Mouse (Mus musculus) c-Kit-negative CD71-positive TER-119-positive erythroid progenitor cells, embryonic 14.5 days (primary cell): ENCODE measurements around the gene Hacd4.

Experiments used
- DNase-seq: peaks from one replicate; pipeline ENCODE4 v3.0.0-alpha.2; 2013; ENCODE audit warnings: low read depth, low spot score

Hacd4 gene

DNA sequence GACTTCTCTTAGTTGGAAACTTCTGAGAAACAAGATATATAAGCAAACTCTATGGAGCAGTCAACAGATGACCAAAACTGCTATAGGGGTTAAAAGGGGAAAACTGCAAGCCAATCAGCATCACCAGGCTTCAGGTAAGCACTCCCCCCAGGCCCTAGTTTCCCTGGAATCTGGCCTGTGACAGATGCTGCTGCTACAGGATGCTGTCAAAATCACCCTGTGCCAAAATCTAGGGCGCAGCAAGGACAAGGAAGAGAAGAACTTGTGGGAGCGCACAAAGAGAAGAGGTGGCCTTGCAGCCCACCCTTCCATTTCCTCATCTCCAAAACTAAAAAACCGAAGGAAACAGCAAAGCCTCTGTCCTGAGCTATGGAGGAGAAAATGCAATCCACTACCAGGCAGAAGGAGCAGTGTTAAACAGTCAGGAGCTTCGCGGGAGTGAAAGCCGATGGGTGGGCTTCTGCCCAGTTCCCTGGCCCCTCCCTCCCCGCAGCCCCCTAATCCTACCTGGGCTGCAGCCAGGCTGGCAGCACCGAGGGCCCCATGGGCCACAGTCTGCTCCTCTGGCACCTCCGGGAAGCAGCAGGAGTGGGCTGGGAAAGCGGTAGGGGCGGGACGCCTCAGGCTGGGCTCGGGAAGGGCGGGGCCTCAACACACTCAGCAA lies at the start of gene Hacd4:
Gene Hacd4, minus strand, starts transcription at position 603 of the 664 bp plus-strand sequence.
- DNase-seq = no peak

- no peak for DNase-seq
Observed at GRCm38 (mm10) chr4:88488107-88488506, 49.4 kb upstream of the Hacd4 start.

DNA sequence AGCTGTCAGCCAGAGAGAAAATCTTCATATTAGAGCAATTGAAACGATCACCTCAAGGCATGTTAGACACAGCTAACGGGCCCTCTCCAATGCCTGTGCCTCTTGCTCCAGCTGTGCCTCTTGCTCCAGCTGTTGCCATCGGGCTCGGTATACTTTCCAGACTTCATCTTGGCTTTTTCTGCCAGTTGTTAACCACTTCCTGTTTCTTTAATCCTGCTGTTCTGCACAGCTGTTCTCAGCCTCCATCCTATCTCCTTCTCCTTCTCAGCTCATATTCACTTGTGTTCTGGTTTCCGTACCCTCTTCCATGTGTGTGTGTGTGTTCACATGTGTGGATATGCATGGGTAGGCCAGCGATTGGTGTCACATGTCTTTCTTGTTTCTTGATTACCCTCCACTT lies 41.4 kb upstream of the Hacd4 start:
- no peak for DNase-seq

GRCm38 (mm10) chr4:88478809-88479186 lies 40.1 kb upstream of the Hacd4 start:
- no peak for DNase-seq

DNA sequence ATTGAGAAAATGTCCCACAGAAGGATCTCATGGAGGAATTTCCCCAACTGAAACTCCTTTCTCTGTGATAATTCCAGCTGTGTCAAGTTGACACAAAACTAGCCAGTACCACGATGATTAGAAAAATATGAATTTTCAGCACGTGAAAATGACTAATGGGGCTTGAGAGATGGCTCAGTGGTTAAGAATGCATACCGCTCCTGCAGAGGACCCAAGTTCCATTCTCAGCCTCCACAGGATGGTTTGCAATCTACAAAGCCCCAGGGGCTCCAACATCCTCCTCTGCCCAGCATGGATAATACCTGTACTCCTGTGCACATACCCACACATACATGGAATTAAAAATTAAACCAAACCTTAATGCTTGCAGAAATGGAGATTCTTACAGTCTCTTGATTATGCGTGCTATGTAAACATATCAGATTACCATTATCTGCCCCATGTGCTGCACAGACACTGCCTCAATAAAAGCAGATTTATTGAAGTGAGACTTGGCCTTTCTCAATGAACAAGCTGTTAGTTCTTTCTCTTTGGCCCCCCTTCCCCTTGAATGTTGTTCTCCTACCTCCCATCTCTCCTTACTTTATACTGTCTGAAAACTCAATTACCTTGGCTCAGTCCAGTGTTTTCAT lies 39.6 kb upstream of the Hacd4 start:
- DNase-seq = no peak

DNA sequence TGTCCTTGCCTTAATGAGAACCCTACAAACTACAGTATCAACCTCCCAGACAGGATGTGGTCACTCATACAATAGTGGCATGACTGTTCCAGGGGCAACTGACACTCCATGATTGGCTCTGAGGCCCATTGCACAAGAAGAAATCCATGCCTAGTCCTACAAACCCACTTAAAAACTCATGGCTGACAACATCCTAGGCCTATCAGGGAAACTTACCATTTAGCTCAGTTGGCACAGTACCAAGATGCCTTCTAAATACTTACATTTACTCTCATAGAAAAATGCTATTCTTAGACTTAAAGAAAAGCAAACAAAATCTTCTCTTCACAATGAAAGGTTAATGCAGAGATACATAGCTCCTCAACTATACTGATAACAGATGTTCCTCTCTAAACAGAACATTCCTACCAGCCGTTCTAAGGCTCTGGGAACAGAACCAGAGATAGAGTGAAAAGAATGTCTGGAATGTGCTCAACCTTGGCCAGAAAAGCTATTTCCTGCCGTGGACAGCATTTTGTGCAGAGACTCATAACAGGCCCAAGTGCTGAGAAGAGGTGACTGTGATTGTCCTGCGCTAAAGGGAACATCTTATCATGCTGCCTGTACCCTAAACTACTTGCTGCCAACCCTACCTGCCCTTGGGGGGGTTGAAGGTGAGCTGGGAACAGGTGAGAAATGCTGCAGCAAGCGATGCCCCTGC lies 37.9 kb upstream of the Hacd4 start:
- DNase-seq = no peak

- DNase-seq = no peak
Observed at GRCm38 (mm10) chr4:88476084-88476483, 37.4 kb upstream of the Hacd4 start.

DNA sequence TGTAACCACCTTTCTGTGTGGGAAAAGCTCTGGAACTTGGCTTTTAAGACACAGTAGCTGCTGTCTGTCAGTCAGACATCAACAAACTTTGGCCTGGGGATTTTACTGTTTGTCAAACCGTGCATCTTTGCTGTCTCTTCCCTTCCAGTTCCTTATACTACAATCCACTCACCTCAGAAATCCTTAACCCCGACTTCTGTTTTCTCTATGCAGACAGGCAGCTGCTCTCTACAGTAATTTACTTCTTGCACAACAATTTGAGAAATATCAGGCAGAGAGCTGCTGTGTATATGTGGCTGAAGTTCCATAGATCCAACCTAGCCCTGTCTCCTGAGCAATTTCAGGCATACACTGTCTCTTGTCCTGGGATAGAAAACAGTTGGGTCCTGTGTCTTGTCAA lies 32.8 kb upstream of the Hacd4 start:
- DNase-seq = no peak

DNA sequence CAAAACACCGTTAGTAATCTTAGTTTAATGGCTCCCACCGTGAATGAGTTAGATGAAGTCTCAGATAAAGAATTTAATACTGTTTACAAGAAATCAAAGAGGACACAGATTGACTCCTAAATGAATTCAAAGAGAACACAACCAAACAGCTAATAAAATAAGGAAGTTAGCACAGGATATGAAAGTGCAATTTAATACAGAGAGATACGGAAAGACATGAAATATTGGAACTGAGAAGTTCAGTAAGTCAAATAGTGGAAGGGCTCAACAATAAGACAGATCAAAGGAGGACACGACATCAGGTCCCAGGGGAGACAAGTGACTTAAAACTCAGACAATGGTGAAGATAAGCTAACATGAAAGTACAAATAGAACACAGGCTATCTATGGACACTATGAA lies 25.8 kb upstream of the Hacd4 start:
- no peak for DNase-seq

- no peak for DNase-seq
Observed at GRCm38 (mm10) chr4:88462981-88463646, 24.4 kb upstream of the Hacd4 start.

DNA sequence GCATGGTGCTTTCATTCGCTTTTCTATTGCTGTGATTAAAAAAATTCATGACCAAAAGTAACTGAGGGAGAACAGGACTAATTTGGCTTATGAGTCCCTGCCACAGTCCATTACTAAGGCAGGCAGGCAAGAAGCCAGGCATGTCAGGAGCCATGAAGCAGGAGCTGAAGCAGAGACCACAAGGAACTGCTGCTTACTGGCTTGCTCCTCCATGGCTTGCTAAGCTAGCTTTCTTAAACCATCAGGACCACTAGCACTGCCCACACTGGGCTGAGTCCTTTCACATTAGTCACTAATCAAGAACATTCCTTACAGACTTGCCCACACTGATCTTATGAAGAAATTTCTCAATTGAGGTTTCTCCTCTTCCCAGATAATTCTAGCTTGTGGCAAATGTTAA lies 23.8 kb upstream of the Hacd4 start:
- no peak for DNase-seq

DNA sequence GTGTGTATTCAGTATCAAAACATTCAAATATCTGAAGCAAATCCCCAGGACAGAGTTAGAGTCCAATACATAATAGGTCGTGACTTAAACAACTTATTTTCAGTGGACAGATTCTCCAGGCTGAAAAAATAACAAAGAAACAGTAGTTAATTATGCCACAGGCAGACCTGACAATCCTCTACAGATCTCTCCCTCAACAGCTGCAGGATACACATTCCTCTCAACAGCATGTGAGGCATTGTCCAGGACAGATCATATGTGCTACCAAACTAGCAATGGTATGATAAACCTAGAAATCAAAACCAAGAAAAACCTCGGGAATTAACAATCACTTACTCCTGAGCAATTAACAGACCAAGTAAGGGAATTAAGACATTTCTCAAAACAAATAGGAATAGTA lies 22.6 kb upstream of the Hacd4 start:
- no peak for DNase-seq

GRCm38 (mm10) chr4:88458673-88459072 lies 19.9 kb upstream of the Hacd4 start:
- DNase-seq = no peak

GRCm38 (mm10) chr4:88458093-88458492 lies 19.4 kb upstream of the Hacd4 start:
- DNase-seq = no peak

DNA sequence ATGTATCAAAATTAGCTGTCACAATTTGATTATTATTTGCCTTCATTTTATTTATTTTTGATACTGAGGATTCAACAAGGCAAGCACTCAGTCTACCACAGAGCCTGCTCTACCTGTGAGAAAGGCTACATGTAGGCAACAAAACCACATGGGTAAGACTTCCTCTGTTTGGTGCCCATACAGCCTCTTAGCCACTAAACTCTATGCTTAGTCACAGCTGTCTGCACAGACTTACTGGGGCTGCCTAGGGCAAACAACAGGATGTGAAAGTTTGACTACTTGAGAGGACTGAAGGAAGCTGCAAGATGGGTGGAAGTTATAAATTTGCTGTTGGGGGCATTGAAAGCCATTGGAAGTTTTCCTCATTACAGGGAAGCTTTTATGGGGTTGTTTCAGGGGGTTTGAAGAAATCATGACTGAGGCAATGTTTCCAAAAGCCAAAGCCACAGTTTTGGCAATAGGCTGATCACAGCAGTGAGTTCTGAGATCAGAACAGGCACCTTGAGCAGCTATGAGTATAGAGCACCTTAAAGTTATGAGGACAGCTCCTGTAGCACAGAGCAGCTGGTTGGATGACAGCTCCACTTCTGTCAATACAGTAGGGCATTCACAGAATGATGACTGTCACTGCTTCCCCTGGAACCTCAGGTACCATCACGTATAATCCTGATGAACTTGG lies 11.5 kb upstream of the Hacd4 start:
- DNase-seq = no peak

- DNase-seq = no peak
Observed at GRCm38 (mm10) chr4:88448976-88449375, 10.2 kb upstream of the Hacd4 start.

DNA sequence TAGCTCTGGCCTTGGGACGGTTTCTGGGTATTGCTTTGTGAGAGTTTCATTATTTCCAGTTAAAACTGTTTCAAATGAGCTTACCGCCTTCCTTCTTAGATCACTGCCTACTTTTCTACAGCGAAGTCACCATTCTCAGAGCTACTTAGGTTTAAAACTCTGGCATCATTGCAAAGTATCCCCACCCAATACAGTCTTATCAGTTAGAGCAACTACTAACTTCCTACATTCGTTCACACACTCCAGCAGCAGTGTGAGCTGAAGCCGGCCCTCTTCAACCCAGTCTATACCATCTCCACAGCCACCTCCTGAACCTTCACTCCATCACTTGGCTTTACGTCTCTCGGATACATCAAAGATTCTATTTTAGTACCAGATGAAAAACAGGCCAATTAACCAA lies 2.1 kb upstream of the Hacd4 start:
- no peak for DNase-seq

- no peak for DNase-seq
Observed at GRCm38 (mm10) chr4:88439669-88440123, 968 bp upstream of the Hacd4 start.

- no peak for DNase-seq
Observed at GRCm38 (mm10) chr4:88438990-88439329, 232 bp upstream of the Hacd4 start.

- DNase-seq = no peak
Observed at GRCm38 (mm10) chr4:88437917-88438316, 811 bp downstream of the Hacd4 start.

- DNase-seq = no peak
Observed at GRCm38 (mm10) chr4:88437166-88437565, 1.6 kb downstream of the Hacd4 start.

- no peak for DNase-seq
Observed at GRCm38 (mm10) chr4:88436593-88437165, 2.0 kb downstream of the Hacd4 start.
